Mouse (Mus musculus) brain, embryonic 14.5 days (tissue): Measurements from ENCODE around the gene Srebf1. TPM values are rescaled to one million over a fixed set of nuclear protein-coding genes. Genes with fewer than 3 reads are reported as not detected.

Experiments used
- DNase-seq: peaks from one replicate; pipeline ENCODE4 v3.0.0-alpha.2; 2011; ENCODE audit warnings: low read depth
- CTCF ChIP-seq: fragments of 200-500 bp; IDR thresholded peaks from 2 replicates; pipeline ENCODE4 v1.5.1; 2012; ENCODE audit warnings: inconsistent platforms, mild to moderate bottlenecking, moderate library complexity, borderline replicate concordance; ENCODE audit not compliant: insufficient read depth, insufficient read length; ENCODE audit errors: extremely low read depth
- POLR2A ChIP-seq: fragments of 200-500 bp; IDR thresholded peaks from 2 replicates; pipeline ENCODE4 v1.6.1; 2012; ENCODE audit warnings: mild to moderate bottlenecking, inconsistent platforms, borderline replicate concordance; ENCODE audit not compliant: poor library complexity, insufficient read depth, insufficient read length, severe bottlenecking; ENCODE audit errors: extremely low read depth
- polyA plus RNA-seq: library from polyadenylated mRNA; depleted of rRNA; stranded (reverse); fragments of >200 nt; gene quantifications from 2 replicates; pipeline ENCODE4 v1.2.3, GENCODE M21; 2012

Gene Srebf1
- polyA plus RNA-seq, 1 experiment: 71.9 TPM

DNA sequence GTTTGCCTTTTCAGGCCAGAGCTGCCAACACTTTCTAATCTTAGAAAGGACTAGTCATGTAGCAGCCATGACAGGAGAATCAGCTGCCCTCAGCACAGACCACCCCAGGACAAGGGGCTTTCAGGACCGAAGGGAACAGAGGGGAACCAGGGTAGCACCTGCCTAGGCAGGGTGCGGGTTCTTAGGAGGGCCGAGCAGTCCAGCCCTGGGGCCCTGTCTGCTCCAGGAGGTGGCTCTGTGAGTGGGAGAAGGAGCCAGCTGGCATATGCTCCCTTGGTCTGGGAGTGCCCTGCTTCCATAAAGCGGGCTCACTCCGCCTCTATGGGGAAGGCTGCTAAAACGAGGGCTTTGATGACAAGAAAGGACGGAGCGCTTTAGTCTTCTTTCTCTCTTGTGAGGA lies 10.9 kb upstream of the Srebf1 start:
- DNase-seq: peak; percentile 62
- TF ChIP-seq CTCF (no peak), POLR2A (no peak)

DNA sequence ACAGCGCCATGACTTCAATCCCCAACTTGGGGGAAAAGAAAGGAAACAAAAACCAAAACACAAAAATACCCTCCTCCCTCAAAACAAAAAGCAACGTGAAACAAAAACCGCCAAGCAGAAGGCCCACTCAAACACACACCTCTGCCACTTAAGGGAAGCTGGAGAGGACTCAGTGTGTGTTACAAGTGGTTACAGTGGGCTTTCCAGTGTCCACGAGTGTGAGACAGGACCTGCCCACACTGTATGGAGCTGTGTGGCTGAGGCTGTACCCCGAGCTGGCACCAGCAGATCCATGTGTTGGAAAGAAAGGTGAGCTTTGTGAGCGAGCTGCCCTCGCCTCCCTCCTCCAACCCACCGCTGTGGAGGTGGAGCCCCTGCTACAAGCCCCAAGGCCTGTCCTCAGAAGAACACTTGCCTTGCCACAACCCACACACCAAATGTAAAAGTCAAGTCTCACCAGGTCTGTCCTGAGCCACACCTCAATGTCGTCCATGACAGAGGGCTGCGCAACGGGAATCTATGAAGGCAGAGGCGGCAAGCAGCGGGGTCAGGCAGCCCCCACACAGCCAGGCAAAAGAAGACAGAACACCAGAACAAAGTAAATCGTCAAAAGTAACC lies 10.2 kb upstream of the Srebf1 start:
- DNase-seq: no peak
- TF ChIP-seq CTCF (no peak), POLR2A (no peak)

DNA sequence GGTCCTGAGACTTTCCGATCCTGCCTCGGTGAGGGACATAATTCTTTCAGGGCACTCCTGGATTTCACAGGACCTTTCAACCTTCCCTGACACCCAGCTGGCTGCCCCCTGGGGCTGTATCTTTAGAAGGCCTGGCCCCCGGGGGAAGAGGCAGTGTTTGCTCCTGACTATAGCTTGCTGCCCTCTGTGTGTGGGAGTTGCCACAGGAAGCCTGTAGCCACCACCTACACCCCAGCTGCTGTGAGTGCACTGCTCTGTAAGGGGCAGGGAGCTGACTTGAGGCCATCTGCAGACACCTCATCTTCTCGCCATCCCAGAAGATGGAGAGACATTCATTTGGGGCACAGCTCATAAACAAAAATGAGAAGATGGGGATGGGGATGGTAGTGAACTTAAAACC lies 9.6 kb upstream of the Srebf1 start:
- TF ChIP-seq POLR2A: no peak

DNA sequence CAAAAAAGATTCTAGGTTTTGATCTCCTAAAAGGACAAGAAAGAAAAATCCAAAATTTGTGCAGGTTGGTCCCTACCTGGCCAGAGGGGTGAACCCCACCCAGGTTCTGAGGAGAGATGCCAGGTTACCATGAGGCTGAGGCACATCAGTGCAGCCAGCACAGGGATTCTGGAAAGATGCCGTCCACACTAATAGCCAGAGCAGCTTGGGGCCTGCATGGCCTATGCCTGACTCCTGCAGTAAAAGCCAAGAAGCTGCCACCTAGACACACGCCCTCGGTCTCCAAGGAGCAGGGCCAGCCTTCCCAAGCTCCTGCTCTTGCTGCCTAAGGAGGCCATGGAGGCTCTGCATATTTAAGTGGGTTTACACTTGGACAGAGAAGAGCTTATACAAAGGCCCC lies 8.9 kb upstream of the Srebf1 start:
- TF ChIP-seq CTCF (no peak), POLR2A (no peak)
- no peak for DNase-seq

More for the DNA sequence above, 9.6 kb upstream of the Srebf1 start:
- DNase-seq: no peak

DNA sequence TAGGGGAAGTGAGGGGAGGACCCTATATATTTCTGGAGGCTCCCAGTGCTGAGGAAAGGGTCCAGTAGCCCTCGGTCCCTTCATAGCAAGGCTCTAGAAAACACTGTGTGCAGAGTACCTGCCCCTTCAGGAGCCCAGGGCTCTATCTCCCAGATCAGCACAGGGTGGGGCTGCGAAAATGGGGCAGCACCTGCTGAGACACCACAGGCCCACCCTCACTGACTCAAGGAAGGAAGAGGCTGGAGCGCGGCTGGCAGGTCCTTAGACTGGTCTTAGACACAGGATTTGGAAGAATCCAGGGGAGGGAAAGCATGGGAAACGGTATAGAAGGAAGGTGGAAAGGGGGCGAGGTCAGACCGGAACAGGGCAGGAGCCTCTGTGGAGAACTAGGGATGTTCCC lies 8.1 kb upstream of the Srebf1 start:
- no peak for DNase-seq
- TF ChIP-seq CTCF: no peak
- TF ChIP-seq POLR2A: no peak

DNA sequence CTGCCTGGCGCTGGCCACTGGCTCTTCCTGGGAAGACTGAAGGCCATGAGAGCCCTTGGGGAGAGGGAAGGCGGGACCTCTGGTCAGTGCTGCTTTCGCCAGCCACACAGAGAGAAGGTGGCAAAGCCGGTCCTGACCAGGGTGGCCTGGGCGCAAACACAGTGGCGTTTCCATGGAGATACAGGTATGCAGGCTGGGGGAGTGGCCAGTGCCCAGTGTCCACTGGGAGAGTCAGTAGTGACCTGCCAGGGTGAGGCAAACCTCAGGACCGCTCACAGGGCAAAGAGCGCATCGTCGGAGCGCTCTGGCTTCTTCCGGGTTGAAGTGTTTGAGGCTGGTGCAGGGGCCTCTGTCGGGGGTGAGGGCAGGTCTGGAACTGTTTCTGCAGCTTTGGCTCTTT lies 7.4 kb upstream of the Srebf1 start:
- DNase-seq: no peak
- TF ChIP-seq POLR2A (no peak), CTCF (no peak)

DNA sequence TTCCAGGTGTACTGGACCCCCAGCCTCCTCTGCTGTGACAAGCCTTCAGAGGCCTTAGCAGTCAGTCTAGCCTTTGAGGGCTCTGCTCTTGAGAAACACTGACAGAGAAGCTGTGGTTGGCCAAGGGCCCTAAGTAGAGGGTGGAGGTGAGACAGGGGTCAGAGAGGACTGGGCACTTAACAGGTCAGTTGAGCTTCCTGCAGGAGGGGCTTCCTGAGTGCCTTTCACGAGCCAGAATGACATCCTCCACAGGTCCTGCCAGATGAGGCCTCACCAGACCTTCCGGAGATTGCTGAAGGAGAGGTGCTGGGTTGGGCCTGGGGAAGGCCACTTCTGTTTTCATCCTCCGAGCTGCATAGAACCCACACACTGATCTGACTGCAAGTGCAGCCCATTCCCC lies 6.1 kb upstream of the Srebf1 start:
- TF ChIP-seq POLR2A (no peak), CTCF (no peak)
- no peak for DNase-seq

DNA sequence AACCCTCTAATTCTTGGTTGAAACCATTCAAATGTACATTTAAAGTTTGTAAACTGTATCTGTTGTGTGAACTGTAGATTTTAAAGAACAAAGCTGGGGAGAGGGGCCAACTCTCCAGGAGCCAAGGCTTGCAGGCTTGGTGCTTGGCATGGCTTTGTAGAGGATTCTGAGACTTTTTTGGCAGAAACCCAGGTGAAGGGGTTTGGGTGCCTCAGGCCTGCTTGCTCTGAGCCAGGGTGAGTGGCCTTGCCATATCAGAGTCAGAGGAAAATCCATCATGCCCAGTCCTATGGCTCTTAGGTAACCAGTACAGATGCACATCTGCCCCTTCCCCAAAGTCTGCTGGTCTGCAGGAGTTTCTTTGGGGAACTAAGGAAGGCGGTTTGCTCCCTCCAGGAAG lies 3.5 kb upstream of the Srebf1 start:
- TF ChIP-seq POLR2A: no peak
- no peak for TF ChIP-seq CTCF
- DNase-seq: no peak

DNA sequence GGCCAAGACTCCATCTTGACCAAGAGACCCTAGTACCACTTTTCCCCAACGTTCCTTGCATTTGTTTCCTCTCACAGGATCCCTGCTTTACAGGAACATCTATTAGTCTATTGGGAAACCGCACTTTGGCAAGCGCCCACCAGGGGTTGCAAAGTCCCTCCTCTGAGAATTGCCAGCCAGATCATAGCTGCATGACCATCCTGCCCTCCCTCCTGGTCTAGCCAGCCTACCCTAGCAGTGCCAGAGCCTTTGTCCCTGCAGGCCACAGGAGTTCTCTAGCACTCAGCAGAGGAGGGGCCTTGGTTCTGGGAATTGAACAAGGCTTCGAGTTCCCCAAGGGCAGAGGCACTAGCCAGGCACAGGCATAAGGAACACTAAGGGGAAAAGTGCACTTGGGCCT lies 2.3 kb upstream of the Srebf1 start:
- TF ChIP-seq POLR2A (no peak), CTCF (peak; percentile 29; the same call in 1 of the 2 replicates)
- no peak for DNase-seq

DNA sequence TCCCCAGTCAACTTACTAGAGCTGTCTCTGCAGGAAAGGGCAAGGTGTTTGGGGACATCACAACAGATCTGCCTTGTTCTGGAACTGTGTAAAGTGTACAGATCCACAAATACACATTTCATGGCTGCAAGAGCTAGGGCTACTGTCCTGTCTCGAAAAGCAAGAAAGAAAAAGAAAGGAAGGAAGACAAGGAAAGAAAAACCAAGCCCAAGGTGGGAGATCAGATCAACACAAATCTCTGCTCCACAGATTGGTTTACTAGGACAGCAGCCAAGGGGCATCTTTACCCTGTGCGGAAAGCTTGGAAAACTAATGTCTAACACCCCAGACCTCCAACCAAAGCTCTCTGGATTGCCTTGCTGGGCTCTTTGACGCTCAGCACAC lies 304 bp downstream of the Srebf1 start:
- no peak for DNase-seq
- TF ChIP-seq POLR2A: no peak
- no peak for TF ChIP-seq CTCF

DNA sequence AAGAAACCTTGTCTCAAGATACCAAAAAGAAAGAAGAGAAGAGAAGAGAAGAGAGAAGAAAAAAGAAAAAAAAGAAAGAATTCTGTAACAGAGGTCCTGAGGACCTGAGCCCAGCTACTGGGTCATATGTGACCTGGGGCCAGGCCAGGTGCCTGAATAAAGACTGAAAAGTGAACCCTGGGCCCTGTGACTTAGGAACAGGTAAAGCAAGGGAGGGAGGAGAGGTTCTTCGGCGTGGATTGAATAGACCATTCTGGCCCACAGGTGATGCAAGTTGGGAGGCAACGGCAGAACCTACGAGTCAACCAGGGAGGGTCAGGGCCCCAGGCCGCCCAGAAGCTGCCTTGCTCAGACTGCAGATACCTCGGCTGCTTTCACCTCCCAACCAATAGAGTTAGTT lies 956 bp downstream of the Srebf1 start:
- TF ChIP-seq CTCF: no peak
- TF ChIP-seq POLR2A: no peak
- no peak for DNase-seq

DNA sequence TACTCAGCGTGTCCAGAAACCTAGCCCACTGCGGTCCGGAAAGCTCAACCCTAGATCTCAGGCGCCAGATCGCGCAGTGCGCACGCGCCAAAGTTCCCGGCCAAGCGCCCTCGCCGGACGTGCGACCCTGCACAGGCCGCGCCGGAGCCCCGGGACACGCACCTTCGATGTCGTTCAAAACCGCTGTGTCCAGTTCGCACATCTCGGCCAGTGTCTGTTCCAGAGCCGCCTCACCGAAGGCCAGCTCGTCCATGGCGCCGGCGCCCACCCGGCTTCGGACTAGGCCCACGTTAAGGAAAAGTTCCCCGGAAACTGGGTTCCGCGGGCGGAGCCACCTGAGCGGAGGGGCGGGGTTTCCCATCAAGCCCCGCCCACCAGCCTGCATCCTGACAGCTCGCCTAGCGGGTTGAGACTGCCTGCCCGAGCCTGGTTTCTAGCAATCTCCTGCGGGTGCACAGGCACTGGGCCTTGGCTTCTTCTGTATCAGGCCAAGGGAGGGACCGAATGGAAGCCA lies 2.0 kb downstream of the Srebf1 start:
- DNase-seq: peak; percentile 91
- TF ChIP-seq CTCF (no peak), POLR2A (no peak)
